Mouse (Mus musculus): ENCODE results near the gene Ppip5k2. TPM values are rescaled to one million over a fixed set of nuclear protein-coding genes. Genes with fewer than 3 reads are reported as not detected.

Gene Ppip5k2
- total and polyA plus RNA-seq, 2 experiments from 2014 or later, result 37.0 to 56.0 TPM

DNA sequence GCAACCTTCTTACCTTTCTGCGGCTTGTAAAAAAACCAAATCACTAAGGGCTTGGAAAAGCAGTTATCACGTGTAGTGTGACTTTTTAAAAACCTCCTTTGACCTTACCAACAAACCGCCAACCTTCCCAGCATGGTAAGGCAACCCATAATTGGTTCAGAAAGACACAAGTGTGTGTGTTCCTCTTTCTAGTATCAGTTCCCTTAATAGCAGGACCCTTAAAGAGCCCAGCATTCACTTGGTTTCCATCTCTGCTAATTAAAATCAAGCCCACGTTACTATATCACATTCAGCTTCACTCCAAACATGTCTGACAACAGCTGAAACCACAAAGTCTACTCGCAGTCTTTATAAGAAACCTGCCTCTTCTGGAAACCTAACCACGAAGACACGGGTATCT lies 110.8 kb downstream of the Ppip5k2 start:
- Histone ChIP-seq H3K27ac (ENCODE audit: low read depth, low read length) (no peak overlapping the region), H3K27me3 (ENCODE audit: insufficient read depth, low read length) (no peaks in the 10 kb centered on the region), H3K4me1 (ENCODE audit: insufficient read depth, low read length) (peaks cover 24% of the 10 kb centered on the region), H3K4me2 (ENCODE audit: low read depth, low read length, poor library complexity, severe bottlenecking) (peak overlapping the region; percentile 70), H3K4me3 (ENCODE audit: low read depth, low read length) (peak overlapping the region; percentile 95), H3K36me3 (ENCODE audit: insufficient read depth, low read length) (no peaks in the 10 kb centered on the region), H3K9me3 (ENCODE audit: low read length) (no peaks in the 10 kb centered on the region), H3K9ac (replicated peaks; ENCODE audit: low read length, poor library complexity, severe bottlenecking) (0 out of 2 replicates have a peak overlapping the region, but pooled peaks have one; percentile 83)
- DNase-seq (ENCODE audit: low spot score) (no peak), ATAC-seq (ENCODE audit: low FRiP score) (no peak)
- 39% methylated on average over 7 of the region's 7 CpGs for WGBS
- no peak for TF ChIP-seq CTCF (IDR thresholded peaks at IDR 0.05)

DNA sequence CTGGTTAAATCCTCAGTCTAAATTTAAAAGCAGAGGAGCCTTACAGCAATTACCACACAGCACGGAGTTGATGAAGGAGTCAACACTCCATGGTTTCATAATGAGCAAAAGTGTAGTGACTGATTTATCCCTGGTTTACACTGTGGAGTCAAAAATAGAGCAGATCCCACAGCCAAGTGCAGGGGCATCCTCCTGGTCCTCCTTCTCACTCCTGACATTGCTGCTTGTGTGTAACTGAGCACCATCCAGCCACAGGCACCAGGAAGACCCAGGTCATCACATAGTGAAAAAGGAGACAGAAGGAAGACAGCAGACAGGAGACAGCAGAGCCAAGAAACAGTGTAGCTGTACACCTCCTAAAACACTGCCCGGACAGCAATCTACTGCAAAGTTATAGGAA lies 112.4 kb downstream of the Ppip5k2 start:
- Histone ChIP-seq H3K27ac (ENCODE audit: low read depth, low read length) (no peak overlapping the region), H3K4me2 (ENCODE audit: low read depth, low read length, poor library complexity, severe bottlenecking) (peak overlapping the region; percentile 15), H3K27me3 (ENCODE audit: insufficient read depth, low read length) (no peaks in the 10 kb centered on the region), H3K4me1 (ENCODE audit: insufficient read depth, low read length) (peaks cover 24% of the 10 kb centered on the region), H3K9ac (replicated peaks; ENCODE audit: low read length, poor library complexity, severe bottlenecking) (no peak overlapping the region), H3K36me3 (ENCODE audit: insufficient read depth, low read length) (no peaks in the 10 kb centered on the region), H3K4me3 (ENCODE audit: low read depth, low read length) (no peak overlapping the region), H3K9me3 (ENCODE audit: low read length) (no peaks in the 10 kb centered on the region)
- no peak for TF ChIP-seq CTCF (IDR thresholded peaks at IDR 0.05)
- DNase-seq (ENCODE audit: low spot score) (no peak), ATAC-seq (ENCODE audit: low FRiP score) (no peak)
- WGBS, result 75% methylated on average over 2 of the region's 2 CpGs

DNA sequence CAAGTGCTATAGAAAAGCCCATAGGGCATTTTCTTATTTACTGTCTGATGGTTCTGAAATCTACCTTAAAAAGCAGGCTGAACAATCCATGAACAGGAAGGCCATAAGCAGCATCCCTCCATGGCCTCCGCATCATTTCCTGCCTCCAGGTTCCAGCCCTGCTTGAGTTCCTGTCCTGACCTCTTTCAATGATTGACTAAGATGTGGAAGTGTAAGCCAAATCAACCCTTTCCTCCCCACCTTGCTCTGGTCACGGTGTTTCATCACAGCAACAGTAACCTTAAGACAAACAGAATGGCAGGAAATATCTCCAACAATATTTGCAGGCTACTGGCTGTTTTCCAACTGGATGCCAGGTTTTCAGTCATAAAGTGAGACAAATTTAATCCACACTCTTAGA lies 113.0 kb downstream of the Ppip5k2 start:
- no peak for TF ChIP-seq CTCF (IDR thresholded peaks at IDR 0.05)
- no peak for DNase-seq (ENCODE audit: low spot score)
- no peaks in the 10 kb centered on the region for H3K27me3 ChIP-seq (ENCODE audit: insufficient read depth, low read length)
- no peak overlapping the region for H3K27ac ChIP-seq (ENCODE audit: low read depth, low read length)
- 74% methylated on average over 2 of the region's 2 CpGs for WGBS
- no peak overlapping the region for H3K4me2 ChIP-seq (ENCODE audit: low read depth, low read length, poor library complexity, severe bottlenecking)
- H3K4me3 ChIP-seq (ENCODE audit: low read depth, low read length), result no peak overlapping the region
- H3K4me1 ChIP-seq (ENCODE audit: insufficient read depth, low read length), result peaks cover 21% of the 10 kb centered on the region
- no peaks in the 10 kb centered on the region for H3K9me3 ChIP-seq (ENCODE audit: low read length)
- no peaks in the 10 kb centered on the region for H3K36me3 ChIP-seq (ENCODE audit: insufficient read depth, low read length)
- no peak for ATAC-seq (ENCODE audit: low FRiP score)
- H3K9ac ChIP-seq (replicated peaks; ENCODE audit: low read length, poor library complexity, severe bottlenecking), result no peak overlapping the region

Other genes starting within 250 kb of the Ppip5k2 start
- gene D1Ertd622e, start 108.3 kb downstream of the Ppip5k2 start, total RNA-seq (2014; rRNA removed), result 32.9 and 60.9 TPM in 2 replicates
- gene D1Ertd622e, start 108.3 kb downstream of the Ppip5k2 start, polyA plus RNA-seq (2015; fragmentation: Nextera tagmentation; extraction: Ambion mirVana), result 57.0 and 57.9 TPM in 2 replicates
- gene Gin1, start 239 bp downstream of the Ppip5k2 start, total RNA-seq (2014; rRNA removed), result 2.2 and 8.6 TPM in 2 replicates
- gene Gin1, start 239 bp downstream of the Ppip5k2 start, polyA plus RNA-seq (2015; fragmentation: Nextera tagmentation; extraction: Ambion mirVana), result 11.2 and 13.1 TPM in 2 replicates